Mouse (Mus musculus) heart, embryonic 13.5 days (tissue): ENCODE data around the gene Cwc22. TPM values are rescaled to one million over a fixed set of nuclear protein-coding genes. Genes with fewer than 3 reads are reported as not detected.

Source experiments
- ATAC-seq: fragments of 200-750 bp; cut with Nextera tagmentation; 2 replicates; pipeline ENCODE4 v1.8.0; 2017; ENCODE audit warnings: moderate TSS enrichment; ENCODE audit not compliant: insufficient number of reproducible peaks, low FRiP score, low TSS enrichment; ENCODE audit errors: extremely low read depth
- H3K27ac ChIP-seq: fragments of 300-500 bp; sonication (generic); replicated peaks from 2 replicates; pipeline ENCODE4 v1.5.1; 2015; ENCODE audit warnings: moderate library complexity, mild to moderate bottlenecking, inconsistent platforms
- H3K27me3 ChIP-seq: fragments of 300-500 bp; sonication (generic); replicated peaks from 2 replicates; pipeline ENCODE4 v1.6.1; 2015; ENCODE audit warnings: mild to moderate bottlenecking, inconsistent platforms
- H3K36me3 ChIP-seq: fragments of 300-500 bp; sonication (generic); 2 replicates; pipeline ENCODE4 v1.6.1; 2015; ENCODE audit warnings: mild to moderate bottlenecking, inconsistent platforms
- H3K4me1 ChIP-seq: fragments of 300-500 bp; sonication (generic); 2 replicates; pipeline ENCODE4 v1.6.1; 2015; ENCODE audit warnings: inconsistent platforms
- H3K4me2 ChIP-seq: fragments of 300-500 bp; sonication (generic); 2 replicates; pipeline ENCODE4 v1.6.1; 2015; ENCODE audit warnings: inconsistent platforms, mild to moderate bottlenecking, moderate library complexity
- H3K4me3 ChIP-seq: fragments of 300-500 bp; sonication (generic); 2 replicates; pipeline ENCODE4 v1.5.1; 2015; ENCODE audit warnings: moderate library complexity, mild to moderate bottlenecking, inconsistent platforms
- H3K9ac ChIP-seq: fragments of 300-500 bp; sonication (generic); 2 replicates; pipeline ENCODE4 v1.6.1; 2015; ENCODE audit warnings: inconsistent platforms, mild to moderate bottlenecking, moderate library complexity
- H3K9me3 ChIP-seq: fragments of 300-500 bp; sonication (generic); 2 replicates; pipeline ENCODE4 v1.6.1; 2016; ENCODE audit warnings: inconsistent platforms
- WGBS: fragments of 180-500 bp; shearing (Covaris S2); methylation state at CpG from one replicate; pipeline ENCODE4 v1.1.7; 2015; ENCODE audit warnings: mixed read lengths; 5-methylcytosine and 5-hydroxymethylcytosine counted together
- polyA plus RNA-seq: library from polyadenylated mRNA; unstranded; fragments of >200 nt; fragmentation: Nextera tagmentation; extraction: Ambion mirVana; gene quantifications from 2 replicates; pipeline ENCODE4 v1.2.1, GENCODE M21; 2015

The Cwc22 gene
- polyA plus RNA-seq, 1 experiment from 2014 or later = 19.5 TPM

- Histone ChIP-seq H3K4me2 (no peak overlapping the region), H3K27ac (no peak overlapping the region), H3K27me3 (no peaks in the 10 kb centered on the region), H3K4me3 (no peak overlapping the region), H3K36me3 (peaks cover 12% of the 10 kb centered on the region), H3K9ac (no peak overlapping the region), H3K4me1 (peaks cover 12% of the 10 kb centered on the region), H3K9me3 (no peaks in the 10 kb centered on the region)
- WGBS = 94% methylated on average over 5 of the region's 5 CpGs
- no peak for ATAC-seq
Observed at GRCm38 (mm10) chr2:77944281-77944680, 1.9 kb downstream of the Cwc22 start.

GRCm38 (mm10) chr2:77941944-77942343, 4.2 kb downstream of the Cwc22 start:
- 86% methylated on average over 2 of the region's 2 CpGs for WGBS
- Histone ChIP-seq H3K27me3 (no peaks in the 10 kb centered on the region), H3K9ac (no peak overlapping the region), H3K4me2 (no peak overlapping the region), H3K9me3 (no peaks in the 10 kb centered on the region), H3K27ac (no peak overlapping the region), H3K36me3 (peaks cover 14% of the 10 kb centered on the region), H3K4me1 (peaks cover 12% of the 10 kb centered on the region), H3K4me3 (no peak overlapping the region)
- ATAC-seq = no peak

GRCm38 (mm10) chr2:77938317-77938716, 7.9 kb downstream of the Cwc22 start:
- 88% methylated on average over 4 of the region's 4 CpGs for WGBS
- no peak overlapping the region for H3K4me2 ChIP-seq
- ATAC-seq = no peak
- no peaks in the 10 kb centered on the region for H3K9me3 ChIP-seq
- no peak overlapping the region for H3K4me3 ChIP-seq
- no peak overlapping the region for H3K9ac ChIP-seq
- H3K36me3 ChIP-seq = peaks cover 46% of the 10 kb centered on the region
- no peaks in the 10 kb centered on the region for H3K27me3 ChIP-seq
- no peak overlapping the region for H3K27ac ChIP-seq
- no peaks in the 10 kb centered on the region for H3K4me1 ChIP-seq

- Histone ChIP-seq H3K4me2 (no peak overlapping the region), H3K4me1 (no peaks in the 10 kb centered on the region), H3K9ac (no peak overlapping the region), H3K36me3 (peaks cover 51% of the 10 kb centered on the region), H3K9me3 (no peaks in the 10 kb centered on the region), H3K27me3 (no peaks in the 10 kb centered on the region), H3K27ac (no peak overlapping the region), H3K4me3 (no peak overlapping the region)
- ATAC-seq = no peak
- 84% methylated on average over 3 of the region's 3 CpGs for WGBS
Observed at GRCm38 (mm10) chr2:77937818-77938217, 8.4 kb downstream of the Cwc22 start.

- H3K4me2 ChIP-seq = no peak overlapping the region
- H3K9ac ChIP-seq = no peak overlapping the region
- H3K4me1 ChIP-seq = no peaks in the 10 kb centered on the region
- H3K9me3 ChIP-seq = no peaks in the 10 kb centered on the region
- WGBS = 89% methylated on average over 4 of the region's 4 CpGs
- H3K36me3 ChIP-seq = peaks cover 72% of the 10 kb centered on the region
- no peak overlapping the region for H3K27ac ChIP-seq
- H3K4me3 ChIP-seq = no peak overlapping the region
- ATAC-seq = no peak
- no peaks in the 10 kb centered on the region for H3K27me3 ChIP-seq
Observed at GRCm38 (mm10) chr2:77934138-77934537, 12.0 kb downstream of the Cwc22 start.

- ATAC-seq = no peak
- H3K4me1 ChIP-seq = no peaks in the 10 kb centered on the region
- H3K27me3 ChIP-seq = no peaks in the 10 kb centered on the region
- WGBS = 87% methylated on average over 2 of the region's 2 CpGs
- no peak overlapping the region for H3K4me2 ChIP-seq
- H3K36me3 ChIP-seq = peaks cover 76% of the 10 kb centered on the region
- H3K9me3 ChIP-seq = no peaks in the 10 kb centered on the region
- H3K9ac ChIP-seq = no peak overlapping the region
- no peak overlapping the region for H3K27ac ChIP-seq
- H3K4me3 ChIP-seq = no peak overlapping the region
Observed at GRCm38 (mm10) chr2:77933630-77934029, 12.5 kb downstream of the Cwc22 start.

GRCm38 (mm10) chr2:77931958-77932357, 14.2 kb downstream of the Cwc22 start:
- Histone ChIP-seq H3K4me2 (no peak overlapping the region), H3K9ac (no peak overlapping the region), H3K4me3 (no peak overlapping the region), H3K27ac (no peak overlapping the region), H3K36me3 (peaks cover 93% of the 10 kb centered on the region), H3K27me3 (no peaks in the 10 kb centered on the region), H3K9me3 (no peaks in the 10 kb centered on the region), H3K4me1 (no peaks in the 10 kb centered on the region)
- WGBS = 89% methylated on average over 1 of the region's 1 CpGs
- ATAC-seq = no peak

- Histone ChIP-seq H3K27me3 (no peaks in the 10 kb centered on the region), H3K27ac (no peak overlapping the region), H3K9ac (no peak overlapping the region), H3K36me3 (peaks cover 87% of the 10 kb centered on the region), H3K4me2 (no peak overlapping the region), H3K9me3 (no peaks in the 10 kb centered on the region), H3K4me1 (no peaks in the 10 kb centered on the region), H3K4me3 (no peak overlapping the region)
- ATAC-seq = no peak
- WGBS = 88% methylated on average over 10 of the region's 10 CpGs
Observed at GRCm38 (mm10) chr2:77928352-77928751, 17.8 kb downstream of the Cwc22 start.

- 87% methylated on average over 7 of the region's 7 CpGs for WGBS
- peaks cover 82% of the 10 kb centered on the region for H3K36me3 ChIP-seq
- ATAC-seq = no peak
Observed at GRCm38 (mm10) chr2:77926468-77926867, 19.7 kb downstream of the Cwc22 start.

GRCm38 (mm10) chr2:77925997-77926396, 20.2 kb downstream of the Cwc22 start:
- Histone ChIP-seq H3K9me3 (no peaks in the 10 kb centered on the region), H3K4me2 (no peak overlapping the region), H3K9ac (no peak overlapping the region), H3K4me1 (no peaks in the 10 kb centered on the region), H3K27ac (no peak overlapping the region), H3K4me3 (no peak overlapping the region), H3K27me3 (no peaks in the 10 kb centered on the region), H3K36me3 (peaks cover 82% of the 10 kb centered on the region)
- 87% methylated on average over 2 of the region's 2 CpGs for WGBS
- ATAC-seq = no peak

More at GRCm38 (mm10) chr2:77926468-77926867, 19.7 kb downstream of the Cwc22 start:
- Histone ChIP-seq H3K4me2 (no peak overlapping the region), H3K27me3 (no peaks in the 10 kb centered on the region), H3K4me1 (no peaks in the 10 kb centered on the region), H3K4me3 (no peak overlapping the region), H3K9ac (no peak overlapping the region), H3K27ac (no peak overlapping the region), H3K9me3 (no peaks in the 10 kb centered on the region)

GRCm38 (mm10) chr2:77925187-77925924, 20.8 kb downstream of the Cwc22 start:
- WGBS = 81% methylated on average over 7 of the region's 7 CpGs
- no peak for ATAC-seq
- Histone ChIP-seq H3K4me1 (no peaks in the 10 kb centered on the region), H3K27me3 (no peaks in the 10 kb centered on the region), H3K9ac (no peak overlapping the region), H3K36me3 (peaks cover 83% of the 10 kb centered on the region), H3K4me3 (no peak overlapping the region), H3K9me3 (no peaks in the 10 kb centered on the region), H3K27ac (no peak overlapping the region), H3K4me2 (no peak overlapping the region)

GRCm38 (mm10) chr2:77924003-77924402, 22.2 kb downstream of the Cwc22 start:
- H3K4me2 ChIP-seq = no peak overlapping the region
- H3K27me3 ChIP-seq = no peaks in the 10 kb centered on the region
- no peak overlapping the region for H3K4me3 ChIP-seq
- no peaks in the 10 kb centered on the region for H3K9me3 ChIP-seq
- no peak overlapping the region for H3K27ac ChIP-seq
- no peak for ATAC-seq
- peaks cover 82% of the 10 kb centered on the region for H3K36me3 ChIP-seq
- WGBS = 89% methylated on average over 3 of the region's 3 CpGs
- no peaks in the 10 kb centered on the region for H3K4me1 ChIP-seq
- H3K9ac ChIP-seq = no peak overlapping the region
